Mouse (Mus musculus): ENCODE data around the gene Rab43. TPM values are rescaled to one million over a fixed set of nuclear protein-coding genes. Genes with fewer than 3 reads are reported as not detected.

The Rab43 gene
- total RNA-seq (2021) = 10 to 100 TPM; 44.3 to 49.2 TPM
- long read RNA-seq, experiment 1, full-length matches to known transcripts = 6 of 17 reads
- long read RNA-seq, experiment 1, partial matches to known transcripts = 0 of 17 reads
- long read RNA-seq, experiment 1, other reads (novel, unspliced or antisense) = 11 of 17 reads
- long read RNA-seq, experiment 2, full-length matches to known transcripts = 3 of 3 reads
- long read RNA-seq, experiment 2, partial matches to known transcripts = 0 of 3 reads
- long read RNA-seq, experiment 2, other reads (novel, unspliced or antisense) = 0 of 3 reads

GRCm38 (mm10) chr6:87811675-87812338, at the start of gene Rab43:
Gene Rab43 (minus strand): TSS chr6:87812164.
- DNase-seq (ENCODE audit: low spot score in 2 of 2) = peak; percentile 85 to 86

GRCm38 (mm10) chr6:87857071-87857470, 45.1 kb upstream of the Rab43 start:
- DNase-seq (ENCODE audit: low spot score in 2 of 2) = no peak

GRCm38 (mm10) chr6:87853446-87853845, 41.5 kb upstream of the Rab43 start:
- no peak for DNase-seq (ENCODE audit: low spot score in 2 of 2)

- DNase-seq (ENCODE audit: low spot score in 2 of 2) = no peak
These were observed 39.9 kb upstream of the Rab43 start for GRCm38 (mm10) chr6:87851871-87852270.

- DNase-seq (ENCODE audit: low spot score in 2 of 2) = peak; percentile 93 to 94
These were observed 39.1 kb upstream of the Rab43 start, which contains the start of gene Cnbp for GRCm38 (mm10) chr6:87850900-87851614. Gene Cnbp (minus strand): TSS chr6:87851106.

GRCm38 (mm10) chr6:87850155-87850899, 38.4 kb upstream of the Rab43 start:
- DNase-seq (ENCODE audit: low spot score in 2 of 2) = peak in 1 of 2 experiments; percentile 27

- no peak for DNase-seq (ENCODE audit: low spot score in 2 of 2)
These were observed 37.8 kb upstream of the Rab43 start for GRCm38 (mm10) chr6:87849780-87850154.

GRCm38 (mm10) chr6:87846813-87847212, 34.8 kb upstream of the Rab43 start:
- DNase-seq (ENCODE audit: low spot score in 2 of 2) = no peak

- no peak for DNase-seq (ENCODE audit: low spot score in 2 of 2)
These were observed 33.2 kb upstream of the Rab43 start for GRCm38 (mm10) chr6:87845031-87845695.

GRCm38 (mm10) chr6:87842254-87842653, 30.3 kb upstream of the Rab43 start:
- no peak for DNase-seq (ENCODE audit: low spot score in 2 of 2)

- DNase-seq (ENCODE audit: low spot score in 2 of 2) = no peak
These were observed 29.7 kb upstream of the Rab43 start for GRCm38 (mm10) chr6:87841635-87842034.

GRCm38 (mm10) chr6:87839797-87840341, 27.9 kb upstream of the Rab43 start:
- no peak for DNase-seq (ENCODE audit: low spot score in 2 of 2)

- DNase-seq (ENCODE audit: low spot score in 2 of 2) = peak; percentile 81 to 87
These were observed 26.7 kb upstream of the Rab43 start, which contains the start of gene Isy1 for GRCm38 (mm10) chr6:87838551-87839197. Gene Isy1 (minus strand): TSS chr6:87838798.

- no peak for DNase-seq (ENCODE audit: low spot score in 2 of 2)
These were observed 23.7 kb upstream of the Rab43 start, which contains the start of gene Gm45140 for GRCm38 (mm10) chr6:87835695-87836094. Gene Gm45140 (minus strand): TSS chr6:87835795.

- DNase-seq (ENCODE audit: low spot score in 2 of 2) = no peak
These were observed 8.4 kb upstream of the Rab43 start for GRCm38 (mm10) chr6:87820366-87820765.

- DNase-seq (ENCODE audit: low spot score in 2 of 2) = no peak
These were observed 2.5 kb upstream of the Rab43 start for GRCm38 (mm10) chr6:87814486-87814885.

GRCm38 (mm10) chr6:87812656-87813055, 692 bp upstream of the Rab43 start:
- no peak for DNase-seq (ENCODE audit: low spot score in 2 of 2)

- DNase-seq (ENCODE audit: low spot score in 2 of 2) = peak in 1 of 2 experiments; percentile 59
These were observed 973 bp downstream of the Rab43 start for GRCm38 (mm10) chr6:87810713-87811669.

- no peak for DNase-seq (ENCODE audit: low spot score in 2 of 2)
These were observed 1.7 kb downstream of the Rab43 start for GRCm38 (mm10) chr6:87810311-87810710.

Data from adrenal gland, postnatal 4 days (tissue).